Mouse (Mus musculus) CH12.LX (cell line): ENCODE results near the gene Herc4. TPM values are rescaled to one million over a fixed set of nuclear protein-coding genes. Genes with fewer than 3 reads are reported as not detected.

Source experiments
- polyA plus RNA-seq: library from polyadenylated mRNA; unstranded; fragments of >175 nt; gene quantifications from 2 replicates; pipeline ENCODE4 v1.2.1, GENCODE M21; 2012; ENCODE audit warnings: low read depth; ENCODE audit not compliant: insufficient read length
- total RNA-seq, 2 experiments: library from RNA; depleted of rRNA; stranded (reverse); fragments of 300-350 nt in 1 of 2; fragments of >200 nt in 1 of 2; gene quantifications; 2 replicates each; pipeline ENCODE4 v1.2.3; 2012 to 2014

Herc4 gene
- total and polyA plus RNA-seq, 3 experiments = 36.6 to 96.1 (median 68.1) TPM

Other genes starting within 250 kb of the Herc4 start
- 12.8 and 15.1 TPM in 2 replicates for gene Hnrnph3, start 219.6 kb upstream of the Herc4 start, total RNA-seq (2012; rRNA removed)
- 9.5 and 11.7 TPM in 2 replicates for gene Hnrnph3, start 219.6 kb upstream of the Herc4 start, total RNA-seq (2014; rRNA removed)
- 37.8 and 55.2 TPM in 2 replicates for gene Hnrnph3, start 219.6 kb upstream of the Herc4 start, polyA plus RNA-seq
- 0.55 and 0.72 TPM in 2 replicates for gene Pbld2, start 219.5 kb upstream of the Herc4 start, total RNA-seq (2012; rRNA removed)
- gene Pbld2, start 219.5 kb upstream of the Herc4 start, total RNA-seq (2014; rRNA removed) = 0.19 and 0.76 TPM in 2 replicates
- gene Pbld2, start 219.5 kb upstream of the Herc4 start, polyA plus RNA-seq = 0.26 TPM in 1 of 2 replicates, not detected in the other
- gene Pbld1, start 183.6 kb upstream of the Herc4 start, total RNA-seq (2012; rRNA removed) = 0.04 and 0.25 TPM in 2 replicates
- not detected in 2 replicates for gene Pbld1, start 183.6 kb upstream of the Herc4 start, total RNA-seq (2014; rRNA removed)
- 0.49 TPM in 1 of 2 replicates, not detected in the other for gene Pbld1, start 183.6 kb upstream of the Herc4 start, polyA plus RNA-seq
- gene Atoh7, start 144.2 kb upstream of the Herc4 start, total RNA-seq (2012; rRNA removed) = not detected in 2 replicates
- not detected in 2 replicates for gene Atoh7, start 144.2 kb upstream of the Herc4 start, total RNA-seq (2014; rRNA removed)
- gene Atoh7, start 144.2 kb upstream of the Herc4 start, polyA plus RNA-seq = not detected in 2 replicates
- gene Mypn, start 39.9 kb upstream of the Herc4 start, total RNA-seq (2012; rRNA removed) = 0.08 and 0.17 TPM in 2 replicates
- gene Mypn, start 39.9 kb upstream of the Herc4 start, total RNA-seq (2014; rRNA removed) = 0.39 and 0.47 TPM in 2 replicates
- gene Mypn, start 39.9 kb upstream of the Herc4 start, polyA plus RNA-seq = 0.46 and 0.81 TPM in 2 replicates
- gene Sirt1, start 137.9 kb downstream of the Herc4 start, total RNA-seq (2012; rRNA removed) = 11.5 and 15.6 TPM in 2 replicates
- gene Sirt1, start 137.9 kb downstream of the Herc4 start, total RNA-seq (2014; rRNA removed) = 24.7 and 28.9 TPM in 2 replicates
- gene Sirt1, start 137.9 kb downstream of the Herc4 start, polyA plus RNA-seq = 15.7 and 17.4 TPM in 2 replicates
- 3.7 and 3.8 TPM in 2 replicates for gene Dnajc12, start 138.6 kb downstream of the Herc4 start, total RNA-seq (2012; rRNA removed)
- 0.83 and 2.4 TPM in 2 replicates for gene Dnajc12, start 138.6 kb downstream of the Herc4 start, total RNA-seq (2014; rRNA removed)
- gene Dnajc12, start 138.6 kb downstream of the Herc4 start, polyA plus RNA-seq = 1.3 and 1.5 TPM in 2 replicates
- not detected in 2 replicates for gene Gm7075, start 178.0 kb downstream of the Herc4 start, total RNA-seq (2012; rRNA removed)
- not detected in 2 replicates for gene Gm7075, start 178.0 kb downstream of the Herc4 start, total RNA-seq (2014; rRNA removed)
- not detected in 2 replicates for gene Gm7075, start 178.0 kb downstream of the Herc4 start, polyA plus RNA-seq
- gene Ctnna3, start 186.3 kb downstream of the Herc4 start, total RNA-seq (2012; rRNA removed) = not detected in 2 replicates
- gene Ctnna3, start 186.3 kb downstream of the Herc4 start, total RNA-seq (2014; rRNA removed) = 0.09 TPM in 1 of 2 replicates, not detected in the other
- not detected in 2 replicates for gene Ctnna3, start 186.3 kb downstream of the Herc4 start, polyA plus RNA-seq